ENCODE assay signal across 18 mouse cellular contexts in genomic region chr19:6324751-6325150, GRCm38 (mm10).
"Had no signal": no experiment of that assay in that cellular context is flagged by ENCODE, and none has a peak within 500 bp of the region (broad histone marks: within the 10 kb centered on the region; RNA-seq: fewer than 3 reads in every experiment).

No protein-coding gene starts in this region.

- H3K27me3 ChIP-seq: lung, embryonic 15.5 days; midbrain, embryonic 13.5 days; midbrain, embryonic 15.5 days; neural tube, embryonic 12.5 days; stomach, embryonic 15.5 days had no signal

- H3K4me3 ChIP-seq: lung, embryonic 15.5 days; megakaryocyte, embryonic 14.5 days; midbrain, embryonic 13.5 days; midbrain, embryonic 15.5 days; neural tube, embryonic 12.5 days; stomach, embryonic 15.5 days had no signal

- H3K4me1 ChIP-seq: lung, embryonic 15.5 days; megakaryocyte, embryonic 14.5 days; midbrain, embryonic 13.5 days; midbrain, embryonic 15.5 days; neural tube, embryonic 12.5 days had no signal

- H3K9ac ChIP-seq: liver, postnatal 0 days; lung, embryonic 15.5 days; midbrain, embryonic 13.5 days; midbrain, embryonic 15.5 days; neural tube, embryonic 12.5 days; stomach, embryonic 15.5 days had no signal

- ATAC-seq: liver, postnatal 0 days; lung, postnatal 0 days; midbrain, embryonic 13.5 days; midbrain, embryonic 15.5 days had no signal

- DNase-seq: liver, postnatal 0 days; lung, adult 2 months; lung, postnatal 14 days; lung, postnatal 36 days; right cerebral cortex, postnatal 14 days; thymus, adult 2 months; thymus, postnatal 25 days; thymus, postnatal 4 days had no signal

- H3K36me3 ChIP-seq: midbrain, embryonic 15.5 days had no signal

- H3K27ac ChIP-seq: lung, embryonic 15.5 days; macrophage; midbrain, embryonic 13.5 days; midbrain, embryonic 15.5 days; neural tube, embryonic 12.5 days; stomach, embryonic 15.5 days; stomach, postnatal 0 days had no signal

- H3K4me2 ChIP-seq: lung, embryonic 15.5 days; midbrain, embryonic 11.5 days; midbrain, embryonic 13.5 days; midbrain, embryonic 15.5 days; neural tube, embryonic 12.5 days; stomach, embryonic 15.5 days had no signal

- H3K9me3 ChIP-seq: lung, embryonic 15.5 days; megakaryocyte, embryonic 14.5 days; midbrain, embryonic 13.5 days; midbrain, embryonic 15.5 days; neural tube, embryonic 12.5 days; stomach, embryonic 15.5 days had no signal
